Mouse (Mus musculus) heart, adult 10 weeks (tissue): ENCODE data around the gene Elac2. TPM values are rescaled to one million over a fixed set of nuclear protein-coding genes. Genes with fewer than 3 reads are reported as not detected.

Experiments
- polyA plus RNA-seq: library from polyadenylated mRNA; stranded (reverse); fragments of 350-450 nt; fragmentation: Illumina TruSeq; extraction: RNeasy Lipid Tissue Mini Kit (QIAGEN cat#74804); gene quantifications from one replicate; pipeline ENCODE4 v1.2.3, GENCODE M21; 2014; ENCODE audit warnings: low read depth, low replicate concordance

Elac2 gene
- polyA plus RNA-seq = 19.1 TPM

DNA sequence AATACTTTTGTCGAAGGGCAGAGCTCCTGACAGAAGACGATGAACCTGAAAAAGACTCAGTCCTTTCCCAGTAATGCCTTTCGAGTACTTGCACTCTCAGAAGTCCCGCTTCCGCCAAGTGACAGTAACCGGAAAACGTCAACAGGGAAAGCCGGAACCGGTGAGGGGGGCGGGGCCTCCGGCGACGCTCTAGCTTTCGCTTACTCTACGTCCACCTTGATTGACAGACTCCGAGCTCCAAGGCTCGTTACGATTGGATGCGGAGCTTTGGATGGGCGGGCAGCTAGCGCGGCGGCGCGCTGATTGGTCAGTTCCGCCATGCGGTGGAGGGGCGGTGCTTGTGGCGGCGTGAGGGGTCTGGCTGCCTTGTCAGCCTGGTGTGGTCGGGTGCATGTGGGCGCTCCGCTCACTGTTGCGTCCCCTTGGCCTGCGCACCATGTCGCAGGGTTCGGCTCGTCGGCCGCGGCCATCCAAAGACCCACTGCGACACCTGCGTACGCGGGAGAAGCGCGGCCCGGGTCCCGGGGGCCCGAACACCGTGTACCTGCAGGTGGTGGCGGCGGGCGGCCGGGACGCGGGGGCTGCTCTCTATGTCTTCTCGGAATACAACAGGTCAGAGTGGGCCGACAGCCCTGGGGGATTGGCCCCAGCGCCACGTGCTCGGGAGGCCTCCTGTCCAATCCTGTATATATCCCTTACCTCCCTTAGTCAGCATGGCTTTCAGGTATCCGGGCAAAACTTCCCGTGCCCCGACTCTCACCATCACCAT, at the start of gene Elac2:
Elac2 (plus strand) TSS at position 319 of the 769 bp plus-strand sequence.

Other genes with a start within 250 kb of the Elac2 start
- gene 1700086D15Rik, start 180.9 kb downstream of the Elac2 start, polyA plus RNA-seq = not detected
- gene Arhgap44, start 183.9 kb downstream of the Elac2 start, polyA plus RNA-seq = 21.7 TPM